Mouse (Mus musculus) liver, embryonic 14 days (tissue): Measurements from ENCODE around the gene Ripply2. TPM values are rescaled to one million over a fixed set of nuclear protein-coding genes. Genes with fewer than 3 reads are reported as not detected.

Source experiments
- polyA plus RNA-seq: library from polyadenylated mRNA; depleted of rRNA; stranded (reverse); fragments of >200 nt; gene quantifications from 2 replicates; pipeline ENCODE4 v1.2.3, GENCODE M21; 2012; rRNA removed

Ripply2 gene
- polyA plus RNA-seq, result not detected in 2 replicates

DNA sequence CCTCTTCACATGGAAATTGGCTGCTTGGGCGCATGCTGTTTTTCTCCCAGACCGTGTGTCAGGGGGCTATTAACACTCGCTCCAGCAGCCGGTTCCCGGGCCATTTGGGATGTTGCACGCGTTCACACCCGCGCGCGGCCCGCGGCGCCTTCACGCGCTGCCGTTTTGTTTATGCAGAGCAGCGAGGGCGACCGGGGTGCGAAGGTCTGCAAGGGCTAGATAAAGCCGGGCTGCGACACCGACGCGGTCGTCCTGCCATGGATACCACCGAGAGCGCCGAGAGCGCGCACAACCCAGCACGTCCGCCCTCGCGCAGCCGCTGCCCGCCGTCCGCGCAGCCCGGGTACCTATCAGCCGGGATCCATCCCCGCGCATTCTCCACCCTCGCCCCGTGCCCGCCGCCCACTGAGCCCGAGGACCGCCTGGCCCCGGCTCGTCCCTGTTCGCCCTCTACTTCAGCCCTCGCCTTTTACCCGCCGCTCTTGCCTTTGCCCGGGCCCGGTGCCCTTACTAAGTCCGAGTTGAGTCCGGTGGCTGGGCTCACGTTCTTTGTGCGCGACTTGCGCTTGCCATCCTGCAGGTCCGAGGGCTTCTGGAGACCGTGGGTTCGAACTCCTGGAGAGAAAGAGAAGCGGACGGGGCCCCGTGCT lies at the start of gene Ripply2:
TSS of gene Ripply2 (plus strand) at position 250 of the 650 bp plus-strand sequence.

DNA sequence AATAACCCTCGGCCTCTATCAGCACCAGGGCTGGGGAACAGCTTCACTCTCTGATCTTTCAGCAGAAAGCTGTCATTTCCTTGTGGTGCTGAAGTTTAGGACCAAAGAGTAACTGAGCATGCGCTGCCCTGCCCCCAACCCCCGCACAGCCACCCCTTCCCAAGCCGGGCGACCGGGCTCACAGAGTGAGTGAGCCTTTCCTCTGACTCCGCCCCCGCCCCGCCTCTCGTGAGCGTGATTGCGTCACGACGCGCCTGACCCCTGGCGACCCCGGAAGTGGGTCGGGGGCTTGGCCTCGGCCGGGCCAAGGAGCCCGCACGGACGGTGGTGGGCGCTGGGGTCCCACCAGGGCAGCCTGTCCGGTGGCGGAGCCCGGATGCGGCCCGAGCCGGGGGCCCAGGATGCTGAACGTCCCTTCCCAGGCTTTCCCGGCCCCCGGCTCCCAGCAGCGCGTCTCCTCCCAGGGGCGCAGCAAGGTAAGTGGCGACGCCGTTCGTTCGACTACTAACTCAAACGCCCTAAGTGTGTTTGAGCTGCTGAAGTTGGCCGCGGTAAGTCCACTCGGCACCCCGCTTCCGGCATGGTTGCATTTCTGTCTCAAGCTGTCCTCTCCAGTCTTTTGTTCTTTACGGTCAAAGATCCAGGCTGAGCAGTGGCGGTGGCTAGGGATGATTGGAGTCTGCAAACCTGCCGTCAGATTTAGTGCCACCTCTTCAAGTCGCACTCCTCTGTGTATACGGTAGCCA lies 6.6 kb downstream of the Ripply2 start, which contains the start of gene Cyb5r4:
TSS of gene Cyb5r4 (plus strand) at position 237 of the 746 bp plus-strand sequence.

Other genes with a start within 250 kb of the Ripply2 start
- gene Snap91, start 134.9 kb upstream of the Ripply2 start, polyA plus RNA-seq, result 0.05 and 0.09 TPM in 2 replicates
- gene Cyb5r4, start 6.5 kb downstream of the Ripply2 start, polyA plus RNA-seq, result 12.4 and 13.9 TPM in 2 replicates
- not detected in 2 replicates for gene Mrap2, start 128.8 kb downstream of the Ripply2 start, polyA plus RNA-seq
- 1.7 TPM in 2 replicates for gene Cep162, start 240.0 kb downstream of the Ripply2 start, polyA plus RNA-seq